Mouse (Mus musculus): ENCODE results near the gene Cfap97d2. TPM values are rescaled to one million over a fixed set of nuclear protein-coding genes. Genes with fewer than 3 reads are reported as not detected.

Gene Cfap97d2
- total RNA-seq, 2 experiments from 2014 or later = not detected

DNA sequence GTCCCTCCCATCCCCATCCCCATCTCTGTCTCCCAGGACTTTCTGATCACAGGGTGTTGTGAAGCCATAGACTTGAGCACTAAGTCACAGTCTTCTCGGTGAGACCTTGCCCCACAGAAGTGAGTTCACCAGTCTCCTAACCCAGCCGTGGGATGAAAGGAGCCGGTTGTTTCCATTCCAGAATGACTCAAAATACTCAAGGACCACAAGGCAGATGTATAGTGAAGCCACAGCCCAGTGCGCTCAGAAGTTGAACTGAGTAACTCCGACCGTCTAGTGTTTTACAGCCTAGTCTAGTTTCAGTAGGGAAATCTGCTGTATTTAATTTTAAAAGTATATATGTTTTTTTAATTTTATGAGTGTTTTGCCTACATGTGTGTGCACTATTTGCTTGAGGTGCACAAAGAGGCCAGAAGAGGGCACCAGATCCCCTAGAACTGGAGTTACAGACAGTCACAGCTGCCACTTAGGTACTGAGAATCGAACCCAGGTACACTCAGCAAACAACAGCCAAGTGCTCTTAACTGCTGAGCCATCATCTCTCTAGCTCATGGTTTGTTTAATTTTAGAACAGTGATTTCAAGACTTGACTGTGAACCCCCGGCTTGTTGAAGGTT is 18.5 kb upstream of the Cfap97d2 start:
- DNase-seq (ENCODE audit: low spot score) = no peak

DNA sequence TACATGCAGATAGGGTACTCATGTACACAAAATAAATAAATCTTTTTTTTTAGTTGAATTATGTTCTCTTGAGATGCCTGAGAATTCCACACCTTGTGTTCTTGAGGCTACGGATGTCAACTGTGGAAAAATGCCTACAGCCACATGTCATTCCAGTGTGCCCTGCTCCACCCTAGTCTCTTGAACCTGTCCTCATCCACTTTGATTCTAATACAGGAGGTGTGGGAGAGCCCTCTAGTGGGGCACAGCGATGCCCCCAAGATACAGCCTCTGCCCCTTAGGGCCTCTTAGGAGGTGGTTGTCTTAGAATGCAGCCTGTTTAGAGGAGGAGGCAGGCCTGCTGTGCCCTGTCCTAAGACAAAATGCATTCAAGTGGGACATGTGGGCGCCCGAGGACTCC is 17.7 kb upstream of the Cfap97d2 start:
- no peak for DNase-seq (ENCODE audit: low spot score)

DNA sequence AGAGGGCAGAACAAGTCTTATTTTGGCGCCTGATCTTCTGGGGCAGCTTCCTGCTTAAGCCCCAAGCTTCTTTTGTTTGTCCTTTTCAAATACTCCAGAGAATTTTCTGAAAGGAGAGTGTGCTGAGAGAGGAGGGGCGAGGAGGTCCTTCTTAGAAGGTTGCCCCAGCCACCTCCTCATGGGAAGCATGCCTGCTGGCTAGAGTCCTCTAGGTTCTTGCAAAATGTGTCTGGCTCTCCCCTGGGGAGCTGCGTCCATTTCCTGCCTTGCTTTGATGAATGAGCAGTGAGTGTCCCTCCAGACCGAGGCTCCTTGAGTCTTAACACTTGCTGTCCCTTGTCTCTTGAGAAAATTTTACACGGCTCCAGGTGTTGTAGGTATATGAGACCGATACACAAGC is 17.2 kb upstream of the Cfap97d2 start:
- DNase-seq (ENCODE audit: low spot score) = peak; percentile 70

DNA sequence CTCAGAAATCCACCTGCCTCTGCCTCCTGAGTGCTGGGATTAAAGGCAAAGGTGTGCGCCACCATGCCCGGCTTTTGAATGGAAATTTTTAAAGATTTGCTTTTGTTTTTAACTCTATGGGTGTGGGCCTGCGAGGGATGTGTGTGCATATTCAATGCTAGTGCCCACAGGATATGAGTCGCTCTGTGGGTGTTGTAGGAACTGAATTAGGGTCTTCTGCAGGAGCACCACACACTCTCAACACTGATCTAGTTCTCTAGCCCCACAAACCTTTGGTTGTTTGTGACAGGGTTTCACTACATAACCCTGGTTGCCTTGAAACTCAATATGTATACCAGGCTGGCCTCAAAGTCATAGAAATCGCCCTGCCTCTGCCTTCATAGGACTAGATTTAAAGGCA is 16.4 kb upstream of the Cfap97d2 start:
- DNase-seq (ENCODE audit: low spot score) = no peak

DNA sequence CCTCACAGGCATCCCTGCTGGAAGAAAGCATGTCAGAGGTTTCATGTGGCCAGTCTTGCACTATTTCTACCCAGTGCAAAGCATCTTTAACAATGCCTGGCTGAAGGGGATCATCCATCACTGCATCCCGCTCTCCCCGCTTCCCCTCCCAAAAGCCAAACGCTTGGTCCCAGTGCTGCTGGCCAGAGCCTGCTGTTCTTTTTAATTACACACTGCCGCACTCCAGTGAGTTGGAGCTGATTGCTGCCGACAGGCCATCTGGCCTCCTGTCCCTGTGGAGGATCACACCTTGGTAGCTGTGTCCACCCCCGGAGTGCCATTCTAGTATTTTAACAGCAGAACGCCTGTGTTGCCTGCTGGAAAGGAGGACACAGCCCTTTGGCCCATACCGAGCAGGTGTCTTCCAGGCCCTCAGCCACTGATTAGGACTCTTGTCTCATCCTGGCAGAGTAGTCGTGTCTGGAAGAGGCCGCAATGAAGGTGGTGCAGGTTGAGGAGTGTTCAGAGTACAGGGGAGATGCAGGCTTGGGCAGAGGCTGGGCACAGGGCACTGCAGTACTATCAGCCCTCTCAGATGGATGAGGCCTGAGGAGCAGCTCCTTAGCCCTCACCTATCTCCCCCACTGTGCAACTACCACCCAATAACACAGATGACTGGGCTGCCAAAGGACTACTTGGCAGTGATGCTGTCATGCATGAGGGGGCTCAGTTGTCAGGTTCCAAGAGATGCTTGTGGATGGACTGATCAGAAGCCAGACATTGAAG is 13.2 kb upstream of the Cfap97d2 start:
- no peak for DNase-seq (ENCODE audit: low spot score)

DNA sequence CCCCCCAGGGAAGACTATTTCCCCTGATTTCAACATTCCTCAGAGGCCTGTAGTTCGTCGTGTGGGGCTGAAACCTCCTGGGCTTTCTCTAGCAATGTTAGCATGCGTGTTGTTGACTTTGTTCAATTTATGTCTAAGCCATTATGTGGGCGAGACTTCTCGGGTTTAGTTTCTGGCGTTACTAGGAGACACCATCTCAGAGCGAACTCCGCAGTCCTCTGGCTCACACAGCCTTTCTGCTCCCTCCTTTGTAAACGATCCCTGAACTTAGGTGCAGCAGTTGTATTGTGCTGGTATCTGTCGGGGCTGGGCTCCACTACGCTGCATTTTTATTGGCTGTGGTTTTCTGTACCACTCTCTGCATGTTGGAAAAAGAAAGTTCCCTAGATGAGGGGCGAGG is 11.0 kb upstream of the Cfap97d2 start:
- DNase-seq (ENCODE audit: low spot score) = no peak

DNA sequence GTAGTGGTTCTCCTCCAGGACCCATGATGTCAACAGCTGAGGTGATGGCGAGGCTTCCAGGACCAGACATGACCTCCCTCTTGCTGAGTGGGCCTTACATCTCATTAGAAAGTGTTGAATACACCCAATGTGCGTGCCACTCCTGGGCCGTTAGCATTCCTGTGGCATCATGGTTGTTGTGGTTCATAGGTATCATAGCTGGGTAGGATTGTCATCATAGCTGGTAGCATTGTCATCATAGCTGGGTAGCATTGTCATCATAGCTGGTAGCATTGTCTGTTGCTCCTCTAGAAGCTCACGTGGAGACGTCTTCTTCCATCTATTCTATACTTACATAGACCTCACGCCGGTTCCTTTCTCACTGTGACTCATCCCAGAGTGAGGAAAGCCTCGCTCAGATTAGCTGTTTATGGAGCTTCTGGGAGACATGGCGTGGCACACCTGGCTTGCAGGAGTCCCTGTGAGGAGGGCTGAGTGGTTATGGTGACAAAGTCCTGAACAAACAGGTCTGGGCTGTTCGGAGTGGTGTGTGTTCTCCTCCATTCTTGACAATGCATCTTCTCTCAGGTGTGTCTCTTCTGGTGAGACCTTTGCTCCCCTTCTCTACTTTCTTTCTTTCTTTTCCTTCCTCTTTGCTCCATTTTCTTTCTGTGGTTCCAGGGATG is 10.4 kb upstream of the Cfap97d2 start:
- no peak for DNase-seq (ENCODE audit: low spot score)

DNA sequence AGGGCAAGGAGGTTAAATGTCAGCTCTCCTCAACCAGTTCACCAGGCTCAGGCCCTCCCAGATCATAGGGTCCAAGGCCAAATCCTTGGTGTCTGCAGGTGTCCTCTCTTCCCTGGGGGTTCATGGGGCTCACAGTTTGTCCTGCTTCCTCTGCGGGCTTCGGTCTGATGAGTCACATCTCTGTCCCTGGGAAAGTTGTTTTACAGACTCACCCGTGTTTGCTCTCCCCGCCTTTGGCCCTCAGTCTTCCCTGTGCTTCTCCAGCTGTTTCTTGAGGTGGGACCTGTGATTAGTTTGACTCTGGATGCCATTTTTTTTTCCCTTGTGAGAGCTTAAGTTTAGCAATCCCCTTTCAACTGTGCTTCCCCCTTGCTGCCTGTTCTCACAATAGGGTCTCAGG is 9.5 kb upstream of the Cfap97d2 start:
- DNase-seq (ENCODE audit: low spot score) = no peak

DNA sequence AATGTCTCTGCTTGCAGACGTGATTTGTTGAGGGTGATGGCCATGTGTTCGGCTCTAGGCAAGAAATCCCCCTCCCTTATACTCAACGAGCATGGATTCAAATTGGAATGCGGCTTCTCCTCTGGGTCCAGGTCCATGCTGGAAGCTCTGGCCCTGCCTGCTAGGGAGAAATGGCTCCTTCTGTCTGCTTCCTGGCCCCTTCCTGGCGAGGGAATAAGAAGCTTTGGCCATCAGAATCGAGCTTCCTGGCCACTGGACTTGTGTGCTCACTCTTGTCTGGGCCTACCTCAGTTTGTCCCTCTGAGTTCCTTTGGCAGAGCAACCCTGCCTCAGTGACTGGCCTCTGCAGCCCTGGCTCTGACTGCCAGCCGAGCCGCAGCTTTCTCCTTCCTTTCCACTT is 8.5 kb upstream of the Cfap97d2 start:
- DNase-seq (ENCODE audit: low spot score) = no peak

DNA sequence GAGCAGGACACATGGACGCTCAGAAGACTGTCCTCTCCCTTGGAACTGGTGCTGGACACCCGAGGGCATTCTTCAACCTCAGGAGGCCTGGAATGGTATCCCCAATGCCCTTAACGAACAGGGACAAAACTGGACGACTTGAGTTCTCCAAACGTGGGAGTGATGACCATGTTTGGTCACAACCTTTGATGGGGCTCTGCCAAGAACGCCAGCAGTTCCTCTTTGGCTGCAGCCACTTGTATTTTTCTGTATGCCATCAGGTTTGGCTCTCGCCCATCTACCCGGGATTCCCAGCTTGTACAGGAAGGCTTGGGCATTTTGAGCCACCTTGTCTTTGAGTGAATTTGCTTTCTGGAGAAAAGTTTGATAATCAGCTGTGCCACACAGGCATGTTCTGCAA is 8.0 kb upstream of the Cfap97d2 start:
- no peak for DNase-seq (ENCODE audit: low spot score)

DNA sequence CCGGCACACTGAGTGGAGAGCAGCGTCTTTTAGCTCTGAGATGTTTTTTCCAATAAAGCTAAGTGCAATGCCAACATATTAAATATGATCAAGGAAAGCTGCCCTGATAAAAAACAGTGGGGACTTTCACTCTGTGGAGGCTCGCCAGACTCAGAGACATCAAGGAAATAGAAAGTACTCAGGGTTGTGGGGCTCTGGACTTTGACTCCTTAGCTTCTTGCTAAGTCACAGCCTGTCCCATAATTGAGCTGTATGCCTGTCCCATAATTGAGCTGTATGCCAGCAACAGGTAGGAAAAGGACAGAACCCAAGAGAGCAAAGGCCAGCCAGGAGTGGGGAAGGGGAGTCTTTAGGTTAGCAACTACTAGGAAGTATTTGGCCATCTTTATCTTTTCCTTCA is 7.4 kb upstream of the Cfap97d2 start:
- no peak for DNase-seq (ENCODE audit: low spot score)

DNA sequence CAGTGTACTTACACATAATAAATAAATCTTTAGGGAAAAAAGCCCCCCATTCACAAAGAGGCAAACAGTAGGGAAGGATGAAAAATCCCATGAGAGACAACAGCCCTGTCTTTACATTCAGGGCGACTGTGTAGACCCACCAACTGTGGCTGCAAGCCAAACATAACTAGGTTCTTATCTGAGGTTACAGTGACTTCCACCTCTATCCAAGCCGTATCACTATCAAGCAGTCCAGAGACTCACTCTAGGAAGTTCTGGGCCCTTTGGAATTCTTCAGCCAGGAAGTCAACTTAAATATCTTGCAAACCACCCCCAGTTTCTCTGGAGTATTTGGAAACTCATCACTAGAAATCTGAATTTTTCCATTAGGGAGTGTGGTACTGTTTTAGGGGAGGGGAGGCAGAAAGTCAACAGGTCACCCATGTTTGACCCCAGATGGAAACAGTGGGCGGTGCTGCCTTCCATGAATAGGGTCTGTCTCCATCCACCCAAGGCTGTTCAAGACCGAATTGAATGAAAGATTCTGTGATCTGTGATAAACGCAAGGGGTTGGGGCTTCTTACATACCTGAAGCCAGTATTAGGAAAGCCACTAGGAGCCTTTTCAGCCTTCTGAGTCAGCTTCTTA is 6.3 kb upstream of the Cfap97d2 start:
- no peak for DNase-seq (ENCODE audit: low spot score)

DNA sequence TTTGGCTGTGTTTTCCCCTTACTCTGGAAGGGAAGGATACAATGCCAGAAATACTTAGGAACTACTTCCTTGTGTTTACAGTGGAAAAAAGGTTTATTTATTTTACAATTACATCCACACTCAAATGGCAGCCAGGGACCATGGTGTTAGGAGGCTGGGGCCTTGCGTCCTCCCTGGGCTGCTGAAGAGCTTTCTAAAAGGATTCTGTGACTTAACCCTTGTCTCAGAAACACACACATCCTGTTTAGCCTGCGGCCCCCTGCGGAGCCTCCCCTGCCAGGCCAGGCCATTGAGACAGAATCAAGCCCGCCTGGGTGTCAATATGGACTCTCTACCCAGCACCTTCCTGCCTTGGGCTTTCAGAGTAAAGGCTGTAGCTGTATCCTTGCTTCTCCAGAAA is 2.9 kb upstream of the Cfap97d2 start:
- DNase-seq (ENCODE audit: low spot score) = no peak

DNA sequence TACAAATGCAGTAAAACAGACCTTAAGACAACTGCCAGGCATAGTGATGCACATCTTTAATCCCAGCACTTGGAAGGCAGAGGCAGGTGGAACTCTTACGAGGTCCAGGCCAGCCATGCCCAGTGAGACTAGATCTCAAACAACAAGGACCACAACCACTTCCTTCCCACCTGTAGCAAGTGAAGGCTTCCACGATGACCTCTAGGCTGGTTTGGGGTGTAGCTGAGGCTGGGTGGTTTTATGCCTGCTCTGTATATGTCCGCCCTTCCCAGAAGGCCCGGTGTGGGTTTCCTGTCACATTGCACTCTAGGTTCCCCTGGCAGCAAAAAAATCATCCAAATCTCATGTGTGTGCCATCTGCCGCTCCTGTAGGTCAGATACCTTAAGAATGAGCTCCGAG is 1.9 kb upstream of the Cfap97d2 start:
- no peak for DNase-seq (ENCODE audit: low spot score)

DNA sequence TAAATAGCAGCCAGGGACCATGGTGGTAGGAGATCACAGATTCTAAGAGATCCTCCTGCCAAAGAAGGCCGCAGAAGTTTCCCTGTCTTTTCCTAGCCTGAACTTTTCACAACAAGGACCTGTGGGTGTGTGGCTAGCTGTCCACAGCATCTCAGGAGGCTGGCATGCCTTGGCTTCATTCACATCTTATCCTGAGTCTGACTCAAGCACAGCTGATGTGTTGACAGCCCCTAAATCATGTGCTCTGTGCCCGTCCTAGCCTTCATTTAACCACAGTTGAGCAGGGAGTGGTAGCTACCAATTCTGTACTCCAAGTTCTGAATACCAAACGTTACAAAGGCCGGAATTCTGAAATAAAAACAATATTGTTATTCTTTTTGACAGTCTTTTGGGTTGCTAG is 1.4 kb upstream of the Cfap97d2 start:
- DNase-seq (ENCODE audit: low spot score) = no peak

DNA sequence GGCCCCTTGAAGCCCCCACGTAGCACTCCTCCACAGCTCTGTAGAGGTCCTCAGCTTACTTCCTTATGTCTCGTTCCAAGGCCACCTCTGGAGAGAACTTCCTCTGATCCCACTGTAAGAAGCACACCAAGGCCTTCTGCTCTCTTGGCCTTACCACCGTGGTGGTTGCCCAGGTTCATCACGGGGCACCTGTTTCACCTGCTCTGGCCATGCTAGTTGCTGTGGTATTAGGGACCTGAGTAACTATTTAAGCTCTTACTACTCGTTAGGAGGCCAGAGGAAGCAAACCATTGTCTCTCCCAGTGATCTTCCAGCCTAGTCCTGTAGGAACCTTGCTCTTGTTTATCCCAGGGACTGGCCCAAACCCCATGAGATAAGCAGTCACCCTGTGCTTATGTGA is 1.2 kb downstream of the Cfap97d2 start:
- no peak for DNase-seq (ENCODE audit: low spot score)

DNA sequence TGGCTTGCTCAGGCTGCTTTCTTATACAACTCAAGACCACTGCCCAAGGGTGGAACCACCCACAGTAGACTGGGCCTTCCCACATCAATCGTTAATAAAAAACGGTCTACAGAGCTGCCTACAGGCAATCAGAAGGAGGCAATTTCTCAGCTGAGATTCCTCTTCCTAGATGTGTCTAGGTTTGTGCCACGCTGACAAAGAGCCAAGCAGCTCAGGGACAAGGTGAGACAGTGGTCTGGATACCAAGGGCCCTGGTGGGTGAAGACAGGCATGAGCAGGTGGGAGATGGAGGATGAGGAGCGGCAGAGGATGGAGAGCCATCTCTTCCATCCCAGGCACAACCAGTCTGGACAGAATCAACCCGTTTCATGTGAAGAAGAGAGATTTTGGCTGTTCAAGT is 2.8 kb downstream of the Cfap97d2 start:
- no peak for DNase-seq (ENCODE audit: low spot score)

DNA sequence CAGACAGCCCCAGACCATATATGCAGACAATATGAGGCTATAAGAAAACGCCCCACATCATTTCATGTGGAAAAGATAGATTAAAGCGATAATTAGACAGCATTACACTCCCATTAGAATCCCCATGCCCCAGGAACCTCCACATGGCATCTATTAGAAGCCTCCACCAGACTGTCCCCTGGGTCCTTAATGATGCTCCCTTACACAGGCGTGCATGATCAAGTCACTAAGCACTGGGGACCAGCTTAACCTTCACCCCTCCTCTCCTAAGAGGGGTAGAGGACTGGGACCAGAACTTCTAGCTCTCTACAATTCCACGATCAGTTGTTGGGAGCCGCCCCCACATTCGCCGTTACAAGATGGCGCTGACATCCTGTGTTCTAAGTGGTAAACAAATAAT is 13.3 kb downstream of the Cfap97d2 start:
- no peak for DNase-seq (ENCODE audit: low spot score)

DNA sequence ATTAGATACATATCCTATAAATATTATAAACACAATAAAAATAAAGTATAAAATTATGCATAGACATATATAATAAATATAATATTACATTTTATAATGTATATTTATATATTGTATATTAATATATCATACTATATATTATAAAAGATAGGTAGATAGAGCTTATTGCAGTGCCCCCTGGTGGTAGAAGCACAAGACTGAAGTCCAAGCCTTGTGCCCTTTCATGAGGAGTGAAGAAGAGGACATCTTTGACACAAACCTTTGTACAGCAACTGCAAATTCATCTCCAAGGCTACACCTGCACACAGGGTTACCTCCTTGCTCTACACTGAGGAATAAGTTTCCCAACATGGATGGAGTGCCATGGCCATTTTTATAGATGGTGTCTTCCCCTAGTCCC is 20.0 kb downstream of the Cfap97d2 start:
- peak; percentile 49 for DNase-seq (ENCODE audit: low spot score)

DNA sequence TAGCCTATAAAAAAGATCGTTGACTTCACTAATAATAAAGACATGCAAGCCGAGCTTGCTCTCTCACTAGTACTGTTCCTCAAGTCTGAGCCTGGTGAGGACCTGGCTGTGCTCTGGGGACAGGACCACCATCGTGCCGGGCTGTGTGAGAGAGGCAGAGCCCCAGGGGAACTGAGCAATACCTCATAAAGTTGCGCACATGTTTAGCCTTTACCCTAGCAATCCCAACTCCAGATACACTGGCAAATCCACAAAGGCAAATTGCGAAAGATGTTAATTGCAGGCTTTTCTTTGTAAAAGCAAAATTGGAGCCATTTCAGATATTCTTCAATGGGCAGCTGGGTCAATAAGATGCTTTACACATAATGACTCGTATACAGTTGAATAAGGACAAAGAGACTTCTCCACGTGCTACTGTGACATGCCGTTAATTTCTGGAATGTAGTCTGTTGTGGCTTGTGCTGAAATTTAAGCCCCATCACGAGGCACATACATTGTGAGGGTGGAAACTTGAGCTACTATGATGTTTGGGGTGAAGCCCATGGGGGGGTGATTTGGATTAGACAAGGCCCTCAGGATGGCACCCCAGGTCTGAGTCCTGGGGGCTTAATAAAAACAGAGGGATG is 21.9 kb downstream of the Cfap97d2 start:
- no peak for DNase-seq (ENCODE audit: low spot score)

DNA sequence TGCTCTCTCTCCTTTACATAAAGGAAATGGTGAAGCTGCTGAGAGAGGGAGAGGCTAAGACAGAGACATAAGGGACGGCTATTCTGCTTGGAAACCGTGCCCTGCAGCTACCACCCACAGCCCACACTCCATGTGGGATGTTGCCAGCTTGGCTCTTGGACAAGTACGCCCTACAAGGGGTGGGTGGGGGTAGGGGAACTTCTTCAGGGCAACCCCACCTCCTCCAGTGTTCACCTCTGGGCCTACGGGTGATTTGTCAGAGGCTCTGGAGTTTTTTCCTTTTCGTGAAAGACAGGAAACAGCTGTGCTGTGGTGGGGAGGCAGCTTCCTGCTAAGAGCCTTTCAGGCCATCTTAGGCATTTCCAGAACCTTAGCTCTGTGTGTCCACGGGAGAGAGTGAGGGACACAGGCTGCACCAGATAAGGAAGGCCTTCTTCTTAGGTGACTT is 34.7 kb downstream of the Cfap97d2 start:
- no peak for DNase-seq (ENCODE audit: low spot score)
